Mouse (Mus musculus) heart, adult 2 months (tissue): ENCODE results near the gene Gm16503. TPM values are rescaled to one million over a fixed set of nuclear protein-coding genes. Genes with fewer than 3 reads are reported as not detected.
"Not testable (repeated sequence)": the region's sequence is repeated elsewhere in the genome, so short reads cannot be mapped to it uniquely, and the experiment has no call there.

ENCODE experiments used
- DNase-seq, 2 experiments: peaks; one replicate each; pipeline ENCODE4 v3.0.0; 2021
- H3K27ac ChIP-seq: fragments of 200-600 bp; 2 replicates; pipeline ENCODE4 v1.8.1; 2022
- H3K27me3 ChIP-seq: fragments of 200-500 bp; 2 replicates; pipeline ENCODE4 v1.6.1; 2012; ENCODE audit warnings: mild to moderate bottlenecking, low read length, inconsistent platforms, mixed read lengths; ENCODE audit not compliant: control insufficient read depth, insufficient read depth
- H3K36me3 ChIP-seq: fragments of 200-500 bp; 2 replicates; pipeline ENCODE4 v1.6.1; 2012; ENCODE audit warnings: low read length, inconsistent platforms; ENCODE audit not compliant: control insufficient read depth, insufficient read depth
- H3K4me1 ChIP-seq: fragments of 200-500 bp; 2 replicates; pipeline ENCODE4 v1.6.1; 2011; ENCODE audit warnings: low read length; ENCODE audit not compliant: control insufficient read depth, insufficient read depth
- H3K4me3 ChIP-seq: fragments of 200-600 bp; 2 replicates; pipeline ENCODE4 v1.8.1; 2022
- H3K79me2 ChIP-seq: fragments of 200-500 bp; replicated peaks from 2 replicates; pipeline ENCODE4 v1.6.1; 2012; ENCODE audit warnings: mild to moderate bottlenecking, inconsistent platforms, low read length, moderate library complexity, mixed read lengths; ENCODE audit not compliant: control insufficient read depth, insufficient read depth
- H3K9ac ChIP-seq: fragments of 200-500 bp; 2 replicates; pipeline ENCODE4 v1.6.1; 2012; ENCODE audit warnings: low read depth, mild to moderate bottlenecking, control low read depth, inconsistent platforms, low read length, mixed read lengths
- CTCF ChIP-seq: fragments of 200-600 bp; IDR thresholded peaks from 2 replicates; pipeline ENCODE4 v1.8.1; 2022; ENCODE audit warnings: antibody characterized with exemption, mild to moderate bottlenecking, moderate library complexity
- EP300 ChIP-seq: fragments of 200-500 bp; IDR thresholded peaks from 2 replicates; pipeline ENCODE4 v1.6.1; 2011; ENCODE audit warnings: low read depth, low read length, control low read depth; ENCODE audit not compliant: insufficient read depth
- POLR2A ChIP-seq: fragments of 200-500 bp; IDR thresholded peaks from 2 replicates; pipeline ENCODE4 v1.6.1; 2011; ENCODE audit warnings: mild to moderate bottlenecking, low read depth, low read length, control low read depth; ENCODE audit not compliant: insufficient read depth
- WGBS: fragments of 180-500 bp; shearing (Covaris S2); methylation state at CpG from one replicate; pipeline ENCODE4 v1.1.7; 2018; 5-methylcytosine and 5-hydroxymethylcytosine counted together
- intact Hi-C: fragments of 180-260 bp; cut with DNase I; formaldehyde crosslinking; loops from one replicate; pipeline ENCODE4 v1.15.1; 2025
- long read RNA-seq: library from polyadenylated mRNA; stranded (forward); transcript quantifications from one replicate; pipeline ENCODE4 v2.0.0, GENCODE M21; 2021
- polyA plus RNA-seq: library from polyadenylated mRNA; depleted of rRNA; stranded (reverse); fragments of >200 nt; gene quantifications from 2 replicates; pipeline ENCODE4 v1.2.3, GENCODE M21; 2012; rRNA removed
- total RNA-seq, 2 experiments: library from RNA; stranded (reverse); gene quantifications; 2 replicates each; pipeline ENCODE4 v1.2.3; 2021

Gene Gm16503
- total RNA-seq: under 1 TPM; 0.09 to 0.10 TPM
- 0.12 TPM in 1 of 2 replicates, not detected in the other for polyA plus RNA-seq
- long read RNA-seq: 0 reads

- H3K9ac ChIP-seq, intact Hi-C loops, H3K79me2 ChIP-seq, H3K36me3 ChIP-seq, H3K27me3 ChIP-seq, H3K4me1 ChIP-seq, DNase-seq, H3K27ac ChIP-seq, H3K4me3 ChIP-seq: not testable (repeated sequence)
- WGBS: 76% methylated on average over 3 of the region's 3 CpGs
These were observed at the start of gene Gm16503 for GRCm38 (mm10) chr4:147539918-147540317. Gm16503 (plus strand) TSS chr4:147540218.

GRCm38 (mm10) chr4:147492117-147492516 lies 47.9 kb upstream of the Gm16503 start, which contains the start of gene Zfp982:
Zfp982 (plus strand) TSS chr4:147492417.
- H3K79me2 ChIP-seq, H3K4me3 ChIP-seq, H3K36me3 ChIP-seq, DNase-seq, H3K27ac ChIP-seq, H3K4me1 ChIP-seq, H3K27me3 ChIP-seq, intact Hi-C loops, H3K9ac ChIP-seq: not testable (repeated sequence)
- 61% methylated on average over 7 of the region's 7 CpGs for WGBS

- H3K4me3 ChIP-seq, H3K27ac ChIP-seq, DNase-seq, H3K79me2 ChIP-seq, H3K36me3 ChIP-seq, H3K9ac ChIP-seq, H3K4me1 ChIP-seq, H3K27me3 ChIP-seq, intact Hi-C loops: not testable (repeated sequence)
- 83% methylated on average over 5 of the region's 5 CpGs for WGBS
These were observed 41.0 kb upstream of the Gm16503 start for GRCm38 (mm10) chr4:147498772-147499613.

GRCm38 (mm10) chr4:147509174-147509573 lies 30.8 kb upstream of the Gm16503 start:
- WGBS: 71% methylated on average over 2 of the region's 2 CpGs
- Histone ChIP-seq H3K27me3 (no peaks in the 10 kb centered on the region), H3K4me3 (no peak overlapping the region), H3K79me2 (no peaks in the 10 kb centered on the region), H3K4me1 (no peaks in the 10 kb centered on the region), H3K36me3 (no peaks in the 10 kb centered on the region; the same call in 1 of the 2 replicates), H3K9ac (no peak overlapping the region), H3K27ac (no peak overlapping the region)
- DNase-seq: no peak
- TF ChIP-seq POLR2A (no peak), CTCF (no peak), EP300 (no peak)
- intact Hi-C loops: no loop called here

- no peak overlapping the region for H3K27ac ChIP-seq
- no peak overlapping the region for H3K4me3 ChIP-seq
- no peaks in the 10 kb centered on the region for H3K4me1 ChIP-seq
- H3K79me2 ChIP-seq: peaks cover 3% of the 10 kb centered on the region; the same call in 1 of the 2 replicates
- TF ChIP-seq EP300 (no peak), POLR2A (no peak), CTCF (no peak)
- H3K27me3 ChIP-seq: peaks cover 3% of the 10 kb centered on the region; the same call in 1 of the 2 replicates
- H3K36me3 ChIP-seq: no peaks in the 10 kb centered on the region
- DNase-seq: no peak
- WGBS: 58% methylated on average over 2 of the region's 2 CpGs
- intact Hi-C loops: loop anchor here (5.0 kb wide), 1 partner anchor 68 kb away; no protein-coding TSS in a partner anchor
- H3K9ac ChIP-seq: no peak overlapping the region
These were observed 21.0 kb upstream of the Gm16503 start for GRCm38 (mm10) chr4:147518981-147519380.

GRCm38 (mm10) chr4:147520100-147520499 lies 19.9 kb upstream of the Gm16503 start:
- H3K9ac ChIP-seq: no peak overlapping the region; the same call in 1 of the 2 replicates
- no peaks in the 10 kb centered on the region for H3K4me1 ChIP-seq
- peaks cover 3% of the 10 kb centered on the region; the same call in 1 of the 2 replicates for H3K79me2 ChIP-seq
- no peak overlapping the region for H3K4me3 ChIP-seq
- H3K27ac ChIP-seq: no peak overlapping the region
- intact Hi-C loops: no loop called here
- TF ChIP-seq POLR2A: no peak
- TF ChIP-seq CTCF: no peak
- no peak for TF ChIP-seq EP300
- DNase-seq: no peak
- H3K27me3 ChIP-seq: peaks cover 3% of the 10 kb centered on the region; the same call in 1 of the 2 replicates
- H3K36me3 ChIP-seq: no peaks in the 10 kb centered on the region
